Mouse (Mus musculus) heart, embryonic 11.5 days (tissue): ENCODE measurements around the gene Kank4. TPM values are rescaled to one million over a fixed set of nuclear protein-coding genes. Genes with fewer than 3 reads are reported as not detected.
"Not testable (repeated sequence)": the region's sequence is repeated elsewhere in the genome, so short reads cannot be mapped to it uniquely, and the experiment has no call there.

Experiments
- ATAC-seq: fragments of 200-750 bp; cut with Nextera tagmentation; replicated peaks from 2 replicates; pipeline ENCODE4 v1.8.0; 2017; ENCODE audit warnings: moderate library complexity; ENCODE audit not compliant: insufficient number of reproducible peaks, low FRiP score, low TSS enrichment
- H3K27ac ChIP-seq: fragments of 300-500 bp; sonication (generic); 2 replicates; pipeline ENCODE4 v1.5.1; 2014; ENCODE audit warnings: mild to moderate bottlenecking, low read depth, low read length
- H3K27me3 ChIP-seq: fragments of 300-500 bp; sonication (generic); 2 replicates; pipeline ENCODE4 v1.6.1; 2014; ENCODE audit warnings: mild to moderate bottlenecking, low read length, mixed read lengths; ENCODE audit not compliant: control insufficient read depth, insufficient read depth
- H3K36me3 ChIP-seq: fragments of 300-500 bp; sonication (generic); 2 replicates; pipeline ENCODE4 v1.6.1; 2014; ENCODE audit warnings: mild to moderate bottlenecking, low read length, moderate library complexity, mixed read lengths; ENCODE audit not compliant: control insufficient read depth, insufficient read depth
- H3K4me1 ChIP-seq: fragments of 300-500 bp; sonication (generic); 2 replicates; pipeline ENCODE4 v1.6.1; 2014; ENCODE audit warnings: low read length; ENCODE audit not compliant: control insufficient read depth, insufficient read depth
- H3K4me2 ChIP-seq: fragments of 300-500 bp; sonication (generic); 2 replicates; pipeline ENCODE4 v1.6.1; 2014; ENCODE audit warnings: mild to moderate bottlenecking, moderate library complexity
- H3K4me3 ChIP-seq: fragments of 300-500 bp; sonication (generic); 2 replicates; pipeline ENCODE4 v1.5.1; 2014; ENCODE audit warnings: low read depth, low read length
- H3K9ac ChIP-seq: fragments of 300-500 bp; sonication (generic); 2 replicates; pipeline ENCODE4 v1.6.1; 2014; ENCODE audit warnings: mild to moderate bottlenecking, low read depth, low read length, moderate library complexity
- H3K9me3 ChIP-seq: fragments of 300-500 bp; sonication (generic); replicated peaks from 2 replicates; pipeline ENCODE4 v1.6.1; 2016; ENCODE audit warnings: low read length; ENCODE audit not compliant: control insufficient read depth
- WGBS: fragments of 180-500 bp; shearing (Covaris S2); extraction: QIAGEN DNeasy Blood & Tissue Kit; methylation state at CpG from one replicate; pipeline ENCODE4 v1.1.7; 2014; ENCODE audit not compliant: insufficient replicate concordance; 5-methylcytosine and 5-hydroxymethylcytosine counted together
- polyA plus RNA-seq: library from polyadenylated mRNA; unstranded; fragments of >200 nt; fragmentation: Nextera tagmentation; extraction: Ambion mirVana; gene quantifications from 2 replicates; pipeline ENCODE4 v1.2.1, GENCODE M21; 2014

The Kank4 gene
- polyA plus RNA-seq, 1 experiment from 2014 or later: 1.1 TPM

DNA sequence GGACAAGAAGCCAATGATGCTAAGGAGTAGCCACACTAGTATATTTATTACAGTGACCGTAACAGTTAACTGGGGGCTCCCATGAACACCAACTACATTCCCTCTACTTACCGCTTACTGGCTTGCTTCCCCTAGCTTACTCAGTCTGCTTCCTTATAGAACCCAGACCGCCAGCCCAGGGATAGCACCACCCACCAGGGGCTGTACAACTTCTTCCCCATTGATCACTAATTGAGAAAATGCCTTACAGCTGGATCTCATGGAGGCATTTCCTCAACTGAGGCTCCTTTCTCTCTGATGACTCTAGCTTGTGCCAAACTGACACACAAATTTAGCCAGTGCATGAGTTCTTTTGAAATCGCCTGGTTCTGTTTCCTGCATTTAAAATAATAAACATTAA, 21.6 kb upstream of the Kank4 start:
- Histone ChIP-seq H3K4me1 (no peaks in the 10 kb centered on the region), H3K9ac (no peak overlapping the region), H3K4me2 (no peak overlapping the region), H3K36me3 (no peaks in the 10 kb centered on the region), H3K27me3 (no peaks in the 10 kb centered on the region), H3K27ac (no peak overlapping the region), H3K9me3 (no peaks in the 10 kb centered on the region), H3K4me3 (no peak overlapping the region)
- WGBS: 87% methylated on average over 4 of the region's 4 CpGs
- no peak for ATAC-seq

DNA sequence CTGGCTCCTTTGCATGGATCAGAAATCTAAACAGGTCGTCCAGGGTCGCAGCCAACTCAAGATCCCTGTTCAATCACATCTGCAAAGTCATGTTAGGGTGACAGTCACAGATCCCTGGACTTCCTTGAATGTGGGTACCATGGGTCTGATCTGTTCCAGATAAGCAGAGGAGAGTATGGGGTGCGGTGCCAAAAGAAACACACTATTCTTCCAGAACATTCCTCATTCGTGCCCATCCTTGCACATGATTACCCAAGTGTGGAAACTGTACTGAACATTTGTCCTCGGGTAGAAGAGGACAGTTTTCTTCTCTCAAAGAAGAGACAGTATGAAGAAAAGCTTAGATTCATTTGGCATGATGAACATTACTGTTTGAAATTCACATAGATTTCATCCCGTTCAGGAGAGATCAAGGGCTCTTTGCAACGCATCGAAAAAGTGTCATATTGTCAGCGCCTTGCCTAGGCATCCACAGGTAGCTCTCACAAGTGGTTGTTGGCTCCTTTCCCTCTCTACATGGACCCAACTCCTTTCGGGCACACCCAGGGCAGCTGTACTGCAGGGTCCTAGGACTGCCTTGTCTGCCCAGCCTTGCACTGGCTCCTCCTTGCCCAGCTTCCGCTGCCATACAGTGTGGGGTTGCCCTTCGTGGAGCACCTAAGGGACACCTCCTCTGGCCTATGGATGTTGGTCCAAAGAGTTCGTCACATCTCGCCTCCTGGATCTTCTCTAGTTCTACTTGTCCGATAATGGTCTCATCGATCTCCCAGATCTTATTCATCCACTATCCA, 20.6 kb upstream of the Kank4 start:
- no peaks in the 10 kb centered on the region for H3K36me3 ChIP-seq
- WGBS: 90% methylated on average over 16 of the region's 16 CpGs
- no peak for ATAC-seq
- no peak overlapping the region for H3K4me3 ChIP-seq
- H3K27me3 ChIP-seq: no peaks in the 10 kb centered on the region
- H3K4me1 ChIP-seq: no peaks in the 10 kb centered on the region
- no peak overlapping the region for H3K4me2 ChIP-seq
- no peak overlapping the region for H3K27ac ChIP-seq
- no peaks in the 10 kb centered on the region for H3K9me3 ChIP-seq
- no peak overlapping the region for H3K9ac ChIP-seq

DNA sequence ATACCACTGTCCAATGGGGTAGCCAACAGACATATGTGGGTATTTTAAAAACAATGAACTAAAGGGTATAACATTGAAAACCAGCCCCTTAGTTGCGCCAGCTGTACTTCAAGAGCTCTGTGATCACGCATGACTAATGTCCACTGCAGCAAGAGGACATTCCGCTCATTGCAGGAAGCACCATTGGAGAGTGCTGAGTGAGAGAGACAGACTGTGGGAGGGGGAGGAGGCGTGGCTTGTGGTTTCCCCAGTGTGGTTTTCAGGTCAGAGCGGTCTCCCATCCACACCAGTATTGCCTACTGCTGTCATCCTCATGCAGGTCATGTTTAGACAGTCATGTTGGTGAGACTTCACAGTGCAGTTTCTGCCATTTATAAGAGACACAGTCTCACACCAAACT, 19.2 kb upstream of the Kank4 start:
- no peak for ATAC-seq
- no peak overlapping the region for H3K27ac ChIP-seq
- no peaks in the 10 kb centered on the region for H3K9me3 ChIP-seq

DNA sequence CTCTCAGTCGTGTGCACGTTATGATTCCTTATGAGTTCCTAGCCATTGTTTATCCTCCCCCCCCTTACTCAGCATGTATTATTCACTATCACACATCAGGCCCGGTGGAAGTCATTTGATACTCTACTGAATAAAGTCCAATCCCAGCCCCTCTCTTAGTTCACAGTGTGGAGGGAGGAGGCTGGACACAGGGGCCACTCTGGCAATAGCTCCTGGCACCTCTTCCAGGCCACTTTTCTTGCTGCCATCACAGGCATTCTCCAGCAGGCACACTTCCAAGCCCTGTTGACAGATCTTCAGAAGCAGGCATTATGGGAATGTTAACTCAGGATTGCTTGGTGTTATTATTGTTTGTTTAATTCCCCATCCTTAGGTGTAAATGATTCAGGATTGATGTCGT, 17.4 kb upstream of the Kank4 start:
- H3K4me1 ChIP-seq: no peaks in the 10 kb centered on the region
- no peak overlapping the region for H3K4me3 ChIP-seq
- 75% methylated on average over 4 of the region's 4 CpGs for WGBS
- no peak overlapping the region for H3K27ac ChIP-seq
- no peak for ATAC-seq
- no peaks in the 10 kb centered on the region for H3K36me3 ChIP-seq
- H3K4me2 ChIP-seq: no peak overlapping the region
- no peaks in the 10 kb centered on the region for H3K9me3 ChIP-seq
- no peak overlapping the region for H3K9ac ChIP-seq
- no peaks in the 10 kb centered on the region for H3K27me3 ChIP-seq

More for the DNA sequence above, 19.2 kb upstream of the Kank4 start:
- H3K4me3 ChIP-seq: no peak overlapping the region
- no peak overlapping the region for H3K4me2 ChIP-seq
- no peaks in the 10 kb centered on the region for H3K36me3 ChIP-seq
- H3K4me1 ChIP-seq: no peaks in the 10 kb centered on the region
- no peak overlapping the region for H3K9ac ChIP-seq
- H3K27me3 ChIP-seq: no peaks in the 10 kb centered on the region
- 26% methylated on average over 5 of the region's 5 CpGs for WGBS

DNA sequence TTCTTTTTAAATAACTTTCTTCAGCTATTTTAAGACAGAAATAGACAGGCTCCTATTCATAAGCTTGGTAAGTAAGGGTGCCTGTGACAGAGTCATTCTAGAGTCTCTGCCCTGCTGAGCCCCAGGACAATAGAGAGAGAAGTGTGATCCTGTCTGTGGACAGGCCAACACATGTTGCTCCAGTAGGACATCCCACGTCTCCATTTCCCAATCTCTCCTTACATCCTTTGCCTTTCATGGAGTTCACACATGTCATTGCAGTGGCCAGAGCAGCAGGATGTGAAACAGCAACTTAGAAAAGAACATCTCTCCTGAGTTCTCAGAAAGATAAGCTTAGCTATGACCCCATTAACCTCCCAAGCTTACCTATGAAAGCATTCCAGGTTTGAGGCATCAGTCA, 14.4 kb upstream of the Kank4 start:
- Histone ChIP-seq H3K27ac (no peak overlapping the region), H3K4me3 (no peak overlapping the region), H3K4me2 (no peak overlapping the region), H3K9ac (no peak overlapping the region), H3K4me1 (no peaks in the 10 kb centered on the region), H3K9me3 (no peaks in the 10 kb centered on the region), H3K27me3 (no peaks in the 10 kb centered on the region), H3K36me3 (no peaks in the 10 kb centered on the region)
- WGBS: 56% methylated on average over 1 of the region's 1 CpGs
- ATAC-seq: no peak

DNA sequence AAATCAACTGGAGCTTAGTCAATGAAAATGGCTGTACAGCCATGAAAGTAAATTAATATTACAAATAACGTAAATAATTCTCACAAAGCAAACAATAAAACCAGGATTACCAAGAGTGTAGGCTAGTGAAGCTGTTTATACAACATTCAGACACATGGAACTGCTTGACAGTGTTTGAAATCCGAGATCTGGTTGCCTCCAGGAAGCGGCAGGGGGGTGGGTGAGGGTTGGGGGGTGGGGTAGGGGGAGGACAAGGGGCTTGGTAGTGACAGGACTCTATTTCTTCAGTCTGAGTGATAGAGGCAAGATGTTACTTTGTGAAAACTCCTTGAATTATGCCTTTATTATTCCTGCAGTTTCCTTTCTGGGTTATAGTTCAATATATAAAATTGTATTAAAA, 9.4 kb upstream of the Kank4 start:
- ATAC-seq: no peak
- Histone ChIP-seq H3K36me3 (no peaks in the 10 kb centered on the region), H3K9me3 (no peaks in the 10 kb centered on the region), H3K4me1 (no peaks in the 10 kb centered on the region), H3K27ac (no peak overlapping the region), H3K4me3 (no peak overlapping the region), H3K27me3 (no peaks in the 10 kb centered on the region), H3K9ac (no peak overlapping the region), H3K4me2 (no peak overlapping the region)
- 41% methylated on average over 3 of the region's 3 CpGs for WGBS

DNA sequence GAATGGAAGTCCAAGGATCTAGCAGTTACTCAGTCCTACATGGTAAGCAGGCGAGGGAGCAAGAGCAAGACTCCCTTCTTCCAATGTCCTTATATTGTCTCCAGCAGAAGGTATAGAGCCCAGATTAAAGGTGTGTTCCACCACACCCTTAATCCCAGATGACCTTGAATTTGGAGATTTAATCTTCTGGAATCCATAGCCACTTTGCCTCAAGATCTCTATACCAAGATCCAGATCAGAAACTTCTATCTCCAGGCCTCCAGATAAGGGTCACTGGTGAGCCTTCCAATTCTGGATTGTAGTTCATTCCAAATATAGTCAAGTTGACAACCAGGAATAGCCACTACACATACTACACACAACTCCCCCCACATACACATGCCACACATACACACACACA, 6.4 kb upstream of the Kank4 start, which contains the start of gene I0C0044D17Rik:
Gene I0C0044D17Rik (minus strand): TSS at position 101 of the 400 bp plus-strand sequence.
- not testable (repeated sequence) for H3K4me2 ChIP-seq, H3K9ac ChIP-seq, H3K4me1 ChIP-seq, H3K27ac ChIP-seq, H3K4me3 ChIP-seq, ATAC-seq, H3K27me3 ChIP-seq, H3K36me3 ChIP-seq, H3K9me3 ChIP-seq
- 90% methylated on average over 1 of the region's 1 CpGs for WGBS

DNA sequence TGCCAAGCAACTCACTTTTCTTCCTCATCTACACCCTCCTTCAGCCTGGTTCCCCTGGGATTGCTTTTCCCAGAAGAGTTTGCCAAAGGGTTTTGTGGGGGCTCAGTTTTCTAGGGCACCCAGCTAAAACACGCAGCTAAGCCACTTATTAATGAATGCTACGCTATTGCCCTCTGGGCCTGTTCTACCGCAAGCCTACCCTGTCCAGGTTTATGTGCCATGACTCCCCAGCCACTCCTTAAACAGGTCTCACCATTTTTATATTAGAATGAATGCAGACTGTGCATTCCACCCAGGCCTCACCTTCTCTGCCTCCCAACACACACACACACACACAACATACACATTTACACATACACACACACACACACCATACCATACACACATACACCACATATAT, 5.7 kb upstream of the Kank4 start:
- no peaks in the 10 kb centered on the region for H3K4me1 ChIP-seq
- H3K27ac ChIP-seq: no peak overlapping the region
- no peaks in the 10 kb centered on the region for H3K36me3 ChIP-seq
- ATAC-seq: no peak
- H3K4me2 ChIP-seq: no peak overlapping the region
- H3K27me3 ChIP-seq: peaks cover 11% of the 10 kb centered on the region
- H3K9me3 ChIP-seq: no peaks in the 10 kb centered on the region
- 78% methylated on average over 3 of the region's 3 CpGs for WGBS
- H3K9ac ChIP-seq: no peak overlapping the region
- no peak overlapping the region for H3K4me3 ChIP-seq

DNA sequence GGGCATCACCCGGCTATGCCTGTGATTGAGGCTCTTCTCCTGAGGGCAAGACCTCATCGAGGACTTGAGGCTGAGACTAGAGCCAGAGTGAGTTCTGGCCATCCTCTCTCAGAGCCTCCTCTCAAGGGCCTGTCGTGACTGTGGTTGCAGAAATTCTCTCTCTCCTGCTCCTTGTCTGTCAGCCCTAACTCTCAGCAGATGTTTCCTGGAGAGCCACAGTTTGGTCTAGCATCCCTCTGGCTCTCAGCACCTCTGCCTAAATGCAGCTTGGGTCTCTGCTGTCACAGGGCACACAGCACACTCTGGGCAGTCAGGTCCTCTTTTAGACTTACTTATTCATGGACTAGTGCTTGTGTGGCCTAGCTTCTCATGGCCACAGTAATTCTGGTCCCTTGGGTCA, 5.1 kb upstream of the Kank4 start:
- H3K9ac ChIP-seq: no peak overlapping the region
- no peak overlapping the region for H3K4me2 ChIP-seq
- H3K36me3 ChIP-seq: no peaks in the 10 kb centered on the region
- no peaks in the 10 kb centered on the region for H3K9me3 ChIP-seq
- H3K27me3 ChIP-seq: peaks cover 11% of the 10 kb centered on the region
- H3K27ac ChIP-seq: no peak overlapping the region
- no peak overlapping the region for H3K4me3 ChIP-seq
- no peaks in the 10 kb centered on the region for H3K4me1 ChIP-seq
- no peak for ATAC-seq
- WGBS: 52% methylated on average over 3 of the region's 3 CpGs
